Mouse (Mus musculus) skeletal muscle tissue, postnatal 0 days (tissue): ENCODE measurements around the gene Ptges3l. TPM values are rescaled to one million over a fixed set of nuclear protein-coding genes. Genes with fewer than 3 reads are reported as not detected.

Experiments used
- microRNA-seq, 2 experiments: library from miRNA; unstranded; fragments of <30 nt; microRNA quantifications; one replicate each; pipeline ENCODE4; 2016
- polyA plus RNA-seq: library from polyadenylated mRNA; unstranded; fragments of >200 nt; fragmentation: Nextera tagmentation; extraction: Ambion mirVana; gene quantifications from 2 replicates; pipeline ENCODE4 v1.2.1, GENCODE M21; 2015

Ptges3l gene
- 143 and 148 TPM in 2 replicates for polyA plus RNA-seq

DNA sequence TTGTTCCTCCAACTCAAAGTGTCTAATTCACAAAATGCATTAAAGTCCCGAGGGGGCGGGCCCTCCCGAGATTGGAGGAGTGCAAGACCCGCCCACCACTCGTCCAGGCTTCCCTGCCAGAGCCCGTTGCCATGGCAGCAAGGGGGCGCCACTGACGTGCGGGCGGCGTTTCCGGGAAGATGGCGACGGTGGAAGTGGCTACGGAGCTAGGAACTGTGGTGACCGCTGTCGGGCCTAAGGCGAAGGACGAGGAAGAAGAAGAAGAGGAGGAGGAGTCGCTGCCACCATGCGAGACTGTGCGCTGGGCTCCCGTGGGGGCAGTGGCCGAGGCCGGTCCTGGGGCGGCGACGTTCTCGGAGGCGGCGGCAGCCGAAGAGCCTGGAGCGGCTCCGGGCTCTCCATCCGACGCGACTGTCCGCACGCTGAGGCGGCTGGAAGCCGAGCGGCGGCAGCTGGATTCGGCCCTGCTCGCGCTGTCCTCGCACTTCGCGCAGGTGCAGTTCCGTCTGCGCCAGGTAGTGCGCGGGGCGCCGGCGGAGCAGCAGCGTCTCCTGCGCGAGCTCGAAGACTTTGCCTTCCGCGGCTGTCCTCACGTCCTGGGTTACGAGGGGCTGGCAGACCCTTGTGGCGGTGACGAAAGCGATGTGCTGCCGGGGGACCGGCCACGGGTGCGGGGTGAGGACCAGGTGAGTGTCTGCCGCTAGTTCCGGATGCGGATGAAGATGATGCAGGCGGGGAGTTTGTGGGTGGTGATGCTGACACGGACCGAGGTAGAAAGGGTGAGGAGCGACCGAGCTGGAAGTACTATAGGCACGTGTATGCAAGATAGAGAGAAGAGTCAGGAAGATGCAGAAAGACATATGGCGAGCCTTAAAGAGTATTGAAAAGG, at the start of gene Ptges3l, which contains the start of gene Rundc1:
TSS of gene Ptges3l (minus strand) at position 409 of the 889 bp plus-strand sequence.
TSS of gene Rundc1 (plus strand) at position 161 of the 889 bp plus-strand sequence.

DNA sequence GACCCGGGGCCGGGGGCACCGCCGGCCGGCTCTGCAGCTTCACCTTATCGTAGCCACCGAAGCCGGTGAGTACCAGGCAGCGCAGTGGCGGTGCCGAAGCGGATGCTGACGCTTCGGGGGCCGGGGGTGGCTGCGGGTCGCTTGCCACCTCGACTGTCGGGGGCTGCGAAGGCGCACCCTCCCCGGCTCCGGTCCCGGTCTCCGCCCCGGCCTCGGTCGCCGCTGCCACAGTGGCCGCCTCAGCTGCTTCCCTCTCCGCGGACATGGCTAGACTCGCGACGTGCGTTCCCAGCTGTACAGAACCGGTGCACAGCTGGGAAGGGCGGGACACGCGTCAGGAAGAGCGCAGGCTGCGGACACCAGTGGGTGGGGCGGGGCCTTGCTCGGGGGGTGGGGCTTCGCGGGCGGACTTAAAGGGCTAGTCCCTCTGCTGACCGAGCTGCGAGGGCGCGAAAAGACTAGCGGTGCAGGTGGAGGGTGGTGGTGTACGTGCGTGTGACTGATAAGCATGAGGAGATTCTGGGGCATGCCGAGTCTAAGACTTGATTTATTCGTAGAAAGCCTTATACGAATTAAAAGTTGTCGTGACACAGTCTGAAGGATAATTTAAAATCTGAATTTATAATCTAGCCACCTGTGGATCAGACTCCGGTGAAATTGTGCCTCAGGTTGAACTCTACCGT, 40.9 kb upstream of the Ptges3l start, which contains the start of gene Vat1:
TSS of gene Vat1 (minus strand) at position 362 of the 683 bp plus-strand sequence.

DNA sequence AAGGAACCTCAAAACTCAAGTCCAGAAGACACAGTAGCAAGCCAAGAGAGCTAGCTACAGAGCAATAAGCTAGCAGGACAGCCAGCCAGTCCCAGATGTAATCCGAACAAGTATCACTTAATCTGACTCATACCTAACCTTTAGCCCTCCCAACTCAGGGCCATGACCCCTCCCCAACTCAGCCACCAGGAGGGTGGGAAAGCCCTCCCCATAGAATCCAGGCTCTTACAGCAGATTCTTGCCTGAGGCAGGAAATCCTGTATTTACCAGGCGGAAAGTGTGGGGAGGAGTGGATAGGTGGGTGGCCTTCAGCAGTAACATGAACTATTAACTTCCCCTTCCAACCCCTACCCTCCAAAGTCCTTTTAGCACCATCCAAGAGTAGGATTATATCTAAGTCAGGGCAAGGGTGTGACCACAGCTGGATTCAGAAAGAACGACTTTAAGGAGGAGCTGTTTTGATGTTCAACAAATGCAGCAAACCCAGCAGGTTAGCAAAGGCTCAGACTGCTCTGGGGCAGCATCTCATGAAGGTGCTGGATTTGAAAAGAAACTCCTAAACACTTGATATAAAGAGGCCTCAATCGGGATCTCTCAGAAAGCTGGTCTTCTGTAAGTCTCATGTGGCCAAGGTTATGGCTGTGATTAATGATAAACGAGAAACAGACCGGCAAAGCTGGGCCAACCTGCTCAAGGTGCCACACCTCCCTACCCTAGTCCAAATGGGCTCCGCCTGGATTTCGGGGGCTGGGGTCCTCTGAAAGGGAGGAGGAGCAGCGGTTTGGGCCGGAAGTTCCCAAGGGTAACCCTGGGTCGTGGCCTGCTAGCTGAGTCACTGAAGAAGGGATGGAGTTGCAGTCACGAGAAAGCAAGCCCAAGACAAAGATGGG, 39.3 kb upstream of the Ptges3l start, which contains the start of gene Rnd2:
TSS of gene Rnd2 (plus strand) at position 789 of the 890 bp plus-strand sequence.

DNA sequence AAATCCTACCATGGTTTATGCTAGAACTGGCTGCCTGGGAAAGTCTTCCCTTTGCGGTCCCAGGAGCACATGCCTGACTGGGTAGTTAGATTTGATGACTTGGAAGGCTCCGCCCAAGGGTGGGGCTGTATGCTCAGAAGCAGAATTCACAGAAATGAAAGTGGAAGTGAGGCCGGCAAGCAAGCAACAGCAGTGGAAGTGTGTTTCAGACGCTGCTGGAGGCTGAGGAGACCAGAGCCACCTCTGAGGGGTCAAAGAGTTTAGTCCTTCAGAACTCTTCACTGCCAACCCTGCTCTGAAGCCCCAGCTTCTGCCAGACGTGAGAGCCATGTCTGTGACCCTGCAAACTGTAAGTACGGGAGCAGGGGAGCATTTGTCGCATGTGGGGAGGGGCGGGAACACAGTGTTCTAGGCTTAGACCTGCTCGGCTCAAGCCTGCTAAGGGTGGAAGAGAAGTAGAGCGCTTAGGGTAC, 23.2 kb upstream of the Ptges3l start, which contains the start of gene Ifi35:
TSS of gene Ifi35 (plus strand) at position 134 of the 473 bp plus-strand sequence.

DNA sequence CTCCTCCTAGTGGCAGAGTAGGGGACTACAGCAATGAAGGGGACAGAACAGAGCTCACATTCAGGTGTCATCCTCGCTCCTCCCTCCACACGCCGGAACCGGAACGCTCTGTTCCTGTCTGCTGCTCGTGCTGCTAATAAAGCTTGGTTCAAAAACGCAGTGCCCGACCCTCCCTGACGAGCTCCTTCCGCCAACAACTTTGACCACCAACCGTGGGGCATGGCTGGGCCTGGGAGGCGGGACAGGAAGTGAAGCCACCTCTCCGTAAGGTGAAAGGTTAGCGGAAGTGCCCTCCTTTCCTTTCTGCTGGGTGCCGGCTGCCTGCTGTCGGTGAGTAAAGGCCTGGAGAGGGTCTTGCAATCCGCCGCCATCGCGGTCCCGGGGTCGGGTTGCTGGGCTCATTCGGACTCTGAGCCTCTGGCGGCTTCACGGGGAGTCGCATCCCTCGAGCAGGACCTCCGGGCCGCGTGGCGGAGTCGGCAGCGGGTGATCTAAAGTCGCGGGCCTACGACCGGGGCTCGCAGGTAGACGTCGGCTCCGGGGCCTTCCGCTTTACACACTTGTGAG, 17.1 kb upstream of the Ptges3l start, which contains the start of gene Rpl27:
TSS of gene Rpl27 (plus strand) at position 172 of the 567 bp plus-strand sequence.

DNA sequence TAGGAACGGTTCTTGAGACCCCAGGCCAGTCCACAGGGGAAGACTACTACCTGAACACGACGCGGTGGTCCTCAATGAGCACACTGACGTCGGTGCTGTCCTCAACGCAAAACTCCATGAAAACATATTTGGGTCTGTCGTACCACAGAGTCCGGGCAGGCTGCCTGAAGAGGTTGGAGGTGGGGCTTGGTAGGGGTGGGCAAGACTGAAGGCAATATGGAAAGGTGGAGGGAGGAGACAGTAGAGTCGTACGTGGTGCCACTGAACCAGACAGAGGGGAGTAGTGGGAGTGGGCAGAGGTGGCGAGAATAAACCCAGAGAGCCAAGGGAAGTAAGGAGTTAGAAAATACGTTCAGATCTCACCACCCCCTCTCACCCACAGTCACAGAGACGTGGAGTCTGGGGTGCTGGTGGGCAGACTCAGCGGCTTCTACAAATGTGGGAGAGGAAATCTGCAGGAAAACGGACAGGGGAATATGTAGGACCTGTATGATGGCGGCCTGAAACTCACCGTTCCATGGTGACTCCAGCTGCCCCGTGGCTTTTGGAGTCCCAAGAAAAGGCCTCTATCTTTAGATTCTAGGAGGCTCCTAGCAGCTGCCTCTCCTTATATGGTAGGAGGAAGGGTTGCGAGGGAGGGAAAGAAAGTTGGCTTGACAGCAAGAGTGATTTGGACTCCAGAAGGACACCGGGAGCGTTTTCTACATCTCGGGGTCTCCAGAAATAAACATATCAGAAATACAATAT, 855 bp downstream of the Ptges3l start, which contains the start of gene Gm27029:
TSS of gene Gm27029 (minus strand) at position 692 of the 747 bp plus-strand sequence.

DNA sequence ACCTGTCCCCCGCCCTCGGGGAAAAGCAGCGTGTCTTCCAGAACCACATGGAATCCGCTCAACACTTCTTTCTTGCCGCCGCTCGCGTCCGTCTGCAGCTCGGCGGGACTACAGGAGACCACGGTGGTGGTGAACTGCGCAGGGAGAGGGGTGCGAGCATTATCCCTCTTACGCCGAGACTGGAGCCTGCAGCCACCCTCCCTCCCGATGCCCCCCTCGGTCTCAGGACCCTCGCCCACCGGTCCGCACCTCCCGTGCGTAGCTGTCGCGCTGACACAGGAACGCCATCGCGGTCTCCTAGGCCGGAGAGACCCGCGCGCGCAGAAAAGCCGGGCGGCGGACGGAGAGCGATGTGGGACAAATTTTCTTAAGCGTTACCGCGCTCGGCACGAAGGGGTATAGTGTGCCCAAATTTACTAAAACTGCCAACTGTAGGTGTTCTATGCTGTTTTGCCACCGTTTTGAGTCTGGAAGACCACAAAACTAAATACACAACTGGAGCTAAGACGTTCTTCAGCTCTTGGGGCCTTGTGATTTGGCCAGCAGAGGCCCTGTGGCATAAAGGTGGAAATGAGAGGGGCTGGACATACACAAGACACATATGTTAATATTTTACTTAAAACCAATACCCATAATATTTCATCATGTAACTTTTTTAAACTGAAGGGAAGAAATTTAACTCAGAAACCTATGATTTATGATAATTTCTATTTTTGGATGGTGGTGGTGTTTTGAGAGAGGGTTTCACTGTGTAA, 7.9 kb downstream of the Ptges3l start, which contains the start of gene Aarsd1:
TSS of gene Aarsd1 (minus strand) at position 515 of the 755 bp plus-strand sequence.

Small RNA genes within 50 kb of the gene (microRNA-seq; reads per million reads assigned to microRNA genes)
- 0.85 to 1.7 reads per million in 2 experiments for gene Mir6929

Other genes starting within 250 kb of the Ptges3l start
- gene Ccr10, start 249.9 kb downstream of the Ptges3l start, polyA plus RNA-seq: 0.32 and 0.35 TPM in 2 replicates
- gene Ezh1, start 198.9 kb downstream of the Ptges3l start, polyA plus RNA-seq: 10.7 and 14.2 TPM in 2 replicates
- gene Ramp2, start 179.3 kb downstream of the Ptges3l start, polyA plus RNA-seq: 98.1 and 102 TPM in 2 replicates
- 54.8 and 66.6 TPM in 2 replicates for gene Vps25, start 171.6 kb downstream of the Ptges3l start, polyA plus RNA-seq
- gene Wnk4, start 164.8 kb downstream of the Ptges3l start, polyA plus RNA-seq: 1.5 and 1.7 TPM in 2 replicates
- gene Cntd1, start 146.3 kb downstream of the Ptges3l start, polyA plus RNA-seq: 0.24 and 0.41 TPM in 2 replicates
- 145 and 147 TPM in 2 replicates for gene Coa3, start 146.2 kb downstream of the Ptges3l start, polyA plus RNA-seq
- 69.9 and 72.6 TPM in 2 replicates for gene Becn1, start 123.0 kb downstream of the Ptges3l start, polyA plus RNA-seq
- gene Psme3, start 109.1 kb downstream of the Ptges3l start, polyA plus RNA-seq: 44.9 and 53.1 TPM in 2 replicates
- 0.06 and 0.23 TPM in 2 replicates for gene Aoc2, start 100.3 kb downstream of the Ptges3l start, polyA plus RNA-seq
- 4.1 and 8.1 TPM in 2 replicates for gene Aoc3, start 94.7 kb downstream of the Ptges3l start, polyA plus RNA-seq
- gene G6pc, start 57.8 kb downstream of the Ptges3l start, polyA plus RNA-seq: 0.09 TPM in 1 of 2 replicates, not detected in the other
- gene Aarsd1, start 7.7 kb downstream of the Ptges3l start, polyA plus RNA-seq: 25.4 and 25.7 TPM in 2 replicates
- 3.9 and 7.0 TPM in 2 replicates for gene Gm27029, start 537 bp downstream of the Ptges3l start, polyA plus RNA-seq
- gene Rundc1, start 248 bp downstream of the Ptges3l start, polyA plus RNA-seq: 8.9 and 9.2 TPM in 2 replicates
- gene Rpl27, start 17.0 kb upstream of the Ptges3l start, polyA plus RNA-seq: 221 and 229 TPM in 2 replicates
- 14.9 and 17.1 TPM in 2 replicates for gene Ifi35, start 23.1 kb upstream of the Ptges3l start, polyA plus RNA-seq
- gene Rnd2, start 39.7 kb upstream of the Ptges3l start, polyA plus RNA-seq: 3.0 and 3.9 TPM in 2 replicates
- 22.7 and 30.2 TPM in 2 replicates for gene Vat1, start 40.9 kb upstream of the Ptges3l start, polyA plus RNA-seq
- gene Brca1, start 126.6 kb upstream of the Ptges3l start, polyA plus RNA-seq: 1.0 and 1.8 TPM in 2 replicates
- gene Nbr1, start 126.8 kb upstream of the Ptges3l start, polyA plus RNA-seq: 49.1 and 51.6 TPM in 2 replicates
- 6.1 and 8.6 TPM in 2 replicates for gene Tmem106a, start 156.9 kb upstream of the Ptges3l start, polyA plus RNA-seq
- not detected in 2 replicates for gene Gm11634, start 173.9 kb upstream of the Ptges3l start, polyA plus RNA-seq
- gene Rdm1, start 201.9 kb upstream of the Ptges3l start, polyA plus RNA-seq: 21.7 and 27.2 TPM in 2 replicates
- gene Arl4d, start 240.2 kb upstream of the Ptges3l start, polyA plus RNA-seq: 2.3 and 3.2 TPM in 2 replicates